Mouse (Mus musculus) CH12.LX (cell line): Measurements from ENCODE around the gene Togaram1. TPM values are rescaled to one million over a fixed set of nuclear protein-coding genes. Genes with fewer than 3 reads are reported as not detected.

Experiments
- DNase-seq: peaks from one replicate; pipeline ENCODE4 v3.0.0-alpha.2; 2013; ENCODE audit errors: extremely low read depth
- H3K27ac ChIP-seq: 2 replicates; pipeline ENCODE4 v1.5.1; 2012; ENCODE audit warnings: low read depth, mild to moderate bottlenecking, control low read depth, moderate library complexity; ENCODE audit not compliant: insufficient read depth
- H3K27me3 ChIP-seq: replicated peaks from 2 replicates; pipeline ENCODE3; 2012; ENCODE audit warnings: inconsistent platforms
- H3K36me3 ChIP-seq, 2 experiments: replicated peaks in 1 of 2; 2 replicates each; pipeline versions ENCODE3 to v1.6.1; 2012; ENCODE audit warnings: inconsistent platforms in 1 of 2, low read length in 1 of 2, mild to moderate bottlenecking in 1 of 2, mixed read lengths in 1 of 2, moderate library complexity in 1 of 2; ENCODE audit not compliant: control insufficient read depth in 1 of 2, insufficient read depth in 1 of 2
- H3K4me1 ChIP-seq, 2 experiments: 2 replicates each; pipeline ENCODE4 v1.6.1; 2012; ENCODE audit warnings: inconsistent platforms in 1 of 2, moderate library complexity in 1 of 2; ENCODE audit not compliant: insufficient read depth in 2 of 2, control insufficient read depth in 1 of 2
- H3K4me2 ChIP-seq: 2 replicates; pipeline ENCODE4 v1.6.1; 2012; ENCODE audit warnings: low read depth, mild to moderate bottlenecking, control low read depth; ENCODE audit not compliant: poor library complexity, insufficient read depth, severe bottlenecking
- H3K4me3 ChIP-seq, 3 experiments: fragments of 150-350 bp in 1 of 3; sonication (generic) in 1 of 3; replicated peaks in 1 of 3; 2 replicates each; pipeline versions ENCODE3 to v1.5.1; 2011 to 2012; ENCODE audit warnings: low read depth in 2 of 3, low read length in 2 of 3, mild to moderate bottlenecking in 2 of 3, moderate library complexity in 2 of 3, control low read depth in 1 of 3, improper control_type of control experiment in 1 of 3, inconsistent platforms in 1 of 3, mixed read lengths in 1 of 3; ENCODE audit not compliant: poor library complexity in 1 of 3
- H3K79me2 ChIP-seq: replicated peaks from 2 replicates; pipeline ENCODE4 v1.6.1; 2012; ENCODE audit warnings: mild to moderate bottlenecking, moderate library complexity; ENCODE audit not compliant: control insufficient read depth, poor library complexity, insufficient read depth, severe bottlenecking; ENCODE audit errors: extremely low read depth
- H3K9ac ChIP-seq: 2 replicates; pipeline ENCODE4 v1.6.1; 2012; ENCODE audit warnings: low read depth, mild to moderate bottlenecking, control low read depth, moderate library complexity; ENCODE audit not compliant: insufficient read depth
- H3K9me3 ChIP-seq: replicated peaks from 2 replicates; pipeline ENCODE3; 2012; ENCODE audit warnings: low read length, inconsistent platforms, mixed read lengths
- BHLHE40 ChIP-seq: IDR thresholded peaks from 2 replicates; pipeline ENCODE4 v1.6.1; 2011; ENCODE audit warnings: mild to moderate bottlenecking, low read depth, low read length, improper control_type of control experiment
- CHD1 ChIP-seq: IDR thresholded peaks from 2 replicates; pipeline ENCODE4 v1.6.1; 2012; ENCODE audit warnings: low read depth, low read length, improper control_type of control experiment, inconsistent platforms
- CHD2 ChIP-seq: IDR thresholded peaks from 2 replicates; pipeline ENCODE4 v1.6.1; 2011; ENCODE audit warnings: low read length, improper control_type of control experiment
- CTCF ChIP-seq, 2 experiments: IDR thresholded peaks in 1 of 2; conservative IDR thresholded peaks in 1 of 2; 2 replicates each; pipeline ENCODE4 v1.5.1; 2011 to 2012; ENCODE audit warnings: low read depth in 2 of 2, low read length in 2 of 2, improper control_type of control experiment in 1 of 2, inconsistent platforms in 1 of 2, mild to moderate bottlenecking in 1 of 2, moderate library complexity in 1 of 2
- E2F4 ChIP-seq: IDR thresholded peaks from 2 replicates; pipeline ENCODE4 v1.6.1; 2011; ENCODE audit warnings: low read depth, low read length, improper control_type of control experiment; ENCODE audit not compliant: insufficient replicate concordance
- ELF1 ChIP-seq: IDR thresholded peaks from 2 replicates; pipeline ENCODE4 v1.6.1; 2014; ENCODE audit warnings: low read depth, mild to moderate bottlenecking, inconsistent platforms, low read length, improper control_type of control experiment
- EP300 ChIP-seq: IDR thresholded peaks from 2 replicates; pipeline ENCODE4 v1.6.1; 2011; ENCODE audit warnings: low read length, improper control_type of control experiment
- ETS1 ChIP-seq: conservative IDR thresholded peaks from 2 replicates; pipeline ENCODE4 v1.6.1; 2012; ENCODE audit warnings: low read depth, mild to moderate bottlenecking, inconsistent platforms, low read length, improper control_type of control experiment, moderate library complexity
- HCFC1 ChIP-seq: IDR thresholded peaks from 2 replicates; pipeline ENCODE4 v1.6.1; 2012; ENCODE audit warnings: low read depth, mild to moderate bottlenecking, inconsistent platforms, low read length, improper control_type of control experiment
- IRF4 ChIP-seq: IDR thresholded peaks from 2 replicates; pipeline ENCODE4 v1.6.1; 2014; ENCODE audit warnings: low read depth, mild to moderate bottlenecking, inconsistent platforms, low read length, improper control_type of control experiment
- MAFK ChIP-seq: IDR thresholded peaks from 2 replicates; pipeline ENCODE4 v1.6.1; 2011; ENCODE audit warnings: low read length, improper control_type of control experiment; ENCODE audit not compliant: insufficient replicate concordance
- MAX ChIP-seq: IDR thresholded peaks from 2 replicates; pipeline ENCODE4 v1.6.1; 2011; ENCODE audit warnings: low read length, improper control_type of control experiment
- MAZ ChIP-seq: IDR thresholded peaks from 2 replicates; pipeline ENCODE4 v1.6.1; 2012; ENCODE audit warnings: low read depth, mild to moderate bottlenecking, inconsistent platforms, low read length, improper control_type of control experiment, moderate library complexity
- MEF2A ChIP-seq: IDR thresholded peaks from 2 replicates; pipeline ENCODE4 v1.6.1; 2014; ENCODE audit warnings: low read depth, mild to moderate bottlenecking, inconsistent platforms, low read length, improper control_type of control experiment, borderline replicate concordance
- MXI1 ChIP-seq: IDR thresholded peaks from 2 replicates; pipeline ENCODE4 v1.6.1; 2011; ENCODE audit warnings: mild to moderate bottlenecking, low read depth, low read length, improper control_type of control experiment
- NRF1 ChIP-seq: IDR thresholded peaks from 2 replicates; pipeline ENCODE4 v1.6.1; 2014; ENCODE audit warnings: low read depth, mild to moderate bottlenecking, inconsistent platforms, low read length, improper control_type of control experiment, moderate library complexity
- PAX5 ChIP-seq: IDR thresholded peaks from 2 replicates; pipeline ENCODE4 v1.6.1; 2012; ENCODE audit warnings: low read length, inconsistent platforms, mixed read lengths
- RAD21 ChIP-seq: IDR thresholded peaks from 2 replicates; pipeline ENCODE4 v1.6.1; 2011; ENCODE audit warnings: low read depth, mild to moderate bottlenecking, low read length, improper control_type of control experiment, moderate library complexity
- RCOR1 ChIP-seq: conservative IDR thresholded peaks from 2 replicates; pipeline ENCODE4 v1.6.1; 2012; ENCODE audit warnings: low read depth, mild to moderate bottlenecking, inconsistent platforms, low read length, improper control_type of control experiment
- SIN3A ChIP-seq: IDR thresholded peaks from 2 replicates; pipeline ENCODE4 v1.6.1; 2012; ENCODE audit warnings: low read length, improper control_type of control experiment, inconsistent platforms
- TBP ChIP-seq: conservative IDR thresholded peaks from 2 replicates; pipeline ENCODE4 v1.6.1; 2011; ENCODE audit warnings: low read depth, low read length, improper control_type of control experiment
- TCF12 ChIP-seq: IDR thresholded peaks from 2 replicates; pipeline ENCODE4 v1.6.1; 2014; ENCODE audit warnings: low read depth, mild to moderate bottlenecking, inconsistent platforms, low read length, improper control_type of control experiment
- UBTF ChIP-seq: IDR thresholded peaks from 2 replicates; pipeline ENCODE4 v1.6.1; 2012; ENCODE audit warnings: low read depth, mild to moderate bottlenecking, inconsistent platforms, low read length, improper control_type of control experiment, moderate library complexity
- ZMIZ1 ChIP-seq: IDR thresholded peaks from 2 replicates; pipeline ENCODE4 v1.6.1; 2012; ENCODE audit warnings: low read depth, mild to moderate bottlenecking, inconsistent platforms, low read length, improper control_type of control experiment
- ZNF384 ChIP-seq: IDR thresholded peaks from 2 replicates; pipeline ENCODE4 v1.6.1; 2012; ENCODE audit warnings: low read depth, low read length, improper control_type of control experiment, inconsistent platforms
- dilution Hi-C: fragments of 300-500 bp; cut with MboI; formaldehyde crosslinking; loops from 2 replicates; pipeline ENCODE4 v1.14.3; 2020; ENCODE audit warnings: low sequenced_read_pairs; ENCODE audit not compliant: extremely low pct_unique_long_range_greater_than_20kb, extremely low pct_ligation_motif_present
- in situ Hi-C: fragments of 300-500 bp; cut with MboI; formaldehyde crosslinking; loops from 3 replicates; pipeline ENCODE4 v1.14.3; 2019; ENCODE audit warnings: low sequenced_read_pairs, low pct_ligation_motif_present, low pct_unique_long_range_greater_than_20kb, mixed read lengths
- polyA plus RNA-seq: library from polyadenylated mRNA; unstranded; fragments of >175 nt; gene quantifications from 2 replicates; pipeline ENCODE4 v1.2.1, GENCODE M21; 2012; ENCODE audit warnings: low read depth; ENCODE audit not compliant: insufficient read length
- total RNA-seq, 2 experiments: library from RNA; depleted of rRNA; stranded (reverse); fragments of 300-350 nt in 1 of 2; fragments of >200 nt in 1 of 2; gene quantifications; 2 replicates each; pipeline ENCODE4 v1.2.3; 2012 to 2014

Togaram1 gene
- total and polyA plus RNA-seq, 3 experiments, result 19.1 to 29.5 (median 24.1) TPM

GRCm38 (mm10) chr12:64965124-64966026 lies at the start of gene Togaram1, which contains the start of gene Klhl28 (continued):
- peak; percentile 92; the same call in 1 of the 2 replicates for TF ChIP-seq MAZ

GRCm38 (mm10) chr12:64916735-64917134 lies 48.9 kb upstream of the Togaram1 start:
- Histone ChIP-seq H3K79me2 (no peaks in the 10 kb centered on the region), H3K27me3 (peaks cover 19% of the 10 kb centered on the region), H3K4me2 (no peak overlapping the region), H3K9me3 (no peaks in the 10 kb centered on the region), H3K4me1 (peaks cover 0 to 9% of the 10 kb centered on the region in 2 experiments; a peak in 2 of 4 replicates), H3K36me3 (no peaks in the 10 kb centered on the region), H3K27ac (no peak overlapping the region)
- DNase-seq, result no peak
- in situ Hi-C loops (no loop called here), dilution Hi-C loops (no loop called here)
- TF ChIP-seq CHD1 (no peak), RAD21 (no peak), MAX (no peak), MAFK (no peak), TCF12 (no peak), ZMIZ1 (no peak), BHLHE40 (no peak)
- TF ChIP-seq, all 38 proteins: peak for 0
- Histone ChIP-seq H3K9ac (no peak overlapping the region), H3K4me3 (no peak overlapping the region)

DNA sequence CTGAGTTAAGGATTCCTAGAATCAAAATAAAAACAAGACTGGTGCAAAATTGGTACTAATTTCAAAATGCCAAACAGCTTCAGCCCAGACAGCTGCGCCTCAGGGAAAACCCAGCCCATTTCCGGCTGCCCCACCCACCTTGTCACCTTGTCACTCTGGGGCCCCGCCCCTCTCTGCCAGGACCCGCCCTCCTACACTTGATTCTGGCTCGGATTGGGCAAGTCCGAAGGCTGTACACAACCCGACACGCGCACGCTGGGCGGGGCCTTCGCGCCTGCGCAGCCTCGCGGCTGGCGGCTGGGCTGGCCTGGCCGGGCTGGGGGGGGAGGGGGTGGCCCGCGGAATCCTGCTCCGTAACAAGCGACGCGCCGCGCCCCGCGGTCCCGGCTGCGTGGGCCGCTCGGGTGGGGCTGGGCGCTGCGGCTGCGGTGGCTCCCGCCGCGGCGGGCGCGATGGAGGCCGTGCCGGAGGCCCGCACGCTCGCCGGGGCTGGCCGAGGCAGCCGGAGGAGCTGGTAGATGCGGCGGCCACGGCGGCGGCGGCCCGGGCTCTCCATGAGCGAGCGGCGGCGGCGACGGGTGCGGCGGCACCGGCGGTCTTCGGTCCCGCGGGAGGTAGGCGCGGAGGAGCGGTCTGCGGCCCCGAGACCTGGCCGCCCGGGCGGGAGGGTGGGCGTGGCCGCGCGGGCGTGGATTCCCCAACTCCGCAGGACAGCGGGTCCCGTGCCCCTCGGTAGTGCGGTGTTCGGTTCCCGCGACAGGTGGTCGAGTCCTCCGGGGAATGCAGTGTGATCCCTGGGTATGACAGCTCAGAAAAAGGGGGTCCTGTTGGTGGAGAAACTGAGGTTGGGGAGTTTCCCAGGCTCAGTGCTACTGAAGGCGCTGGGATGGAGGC lies 47.8 kb upstream of the Togaram1 start, which contains the start of gene Gm527:
Gene Gm527, plus strand, starts transcription at position 329 of the 894 bp plus-strand sequence.
- peaks cover 19% of the 10 kb centered on the region for H3K27me3 ChIP-seq
- no peaks in the 10 kb centered on the region for H3K79me2 ChIP-seq
- H3K27ac ChIP-seq, result no peak within 1 kb of the TSS
- DNase-seq, result peak; percentile 96
- in situ Hi-C loops, result no loop called here
- 0 out of 2 replicates have a peak, but pooled peaks have one; percentile 33 for TF ChIP-seq TCF12
- no peak for TF ChIP-seq EP300
- TF ChIP-seq E2F4, result no peak
- peak; percentile 39; the same call in 1 of the 2 replicates for TF ChIP-seq BHLHE40
- TF ChIP-seq MAX, result peak; percentile 74; the same call in 1 of the 2 replicates
- peak; percentile 77 for TF ChIP-seq ELF1
- TF ChIP-seq NRF1, result peak; percentile 91
- TF ChIP-seq RCOR1, result no peak
- no peak for TF ChIP-seq ZNF384
- peak; percentile 81 for TF ChIP-seq SIN3A
- no peak for TF ChIP-seq TBP
- TF ChIP-seq RAD21, result no peak
- TF ChIP-seq UBTF, result no peak
- TF ChIP-seq ETS1, result no peak
- TF ChIP-seq MXI1, result peak; percentile 27
- TF ChIP-seq PAX5, result no peak
- TF ChIP-seq CTCF (conservative IDR thresholded peaks at IDR 0.05 in 1 of 2, IDR thresholded peaks at IDR 0.05 in 1 of 2; ENCODE audit: low read depth in 2 of 2, low read length in 2 of 2), result no peak
- peak; percentile 12; the same call in 1 of the 2 replicates for TF ChIP-seq HCFC1
- 0 out of 2 replicates have a peak, but pooled peaks have one; percentile 47 for TF ChIP-seq CHD2
- TF ChIP-seq IRF4, result peak; percentile 7; the same call in 1 of the 2 replicates
- TF ChIP-seq MEF2A, result no peak
- no peaks in the 10 kb centered on the region for H3K36me3 ChIP-seq
- peak within 1 kb of the TSS; percentile 52 to 91 (median 64) for H3K4me3 ChIP-seq
- H3K9ac ChIP-seq, result peak within 1 kb of the TSS; percentile 86
- H3K4me1 ChIP-seq, result peaks cover 0 to 9% of the 10 kb centered on the region in 2 experiments; a peak in 2 of 4 replicates
- H3K4me2 ChIP-seq, result peak within 1 kb of the TSS; percentile 90
- no peaks in the 10 kb centered on the region for H3K9me3 ChIP-seq
- dilution Hi-C loops, result no loop called here
